Mouse (Mus musculus): ENCODE data around the gene Wfdc6b.

DNA sequence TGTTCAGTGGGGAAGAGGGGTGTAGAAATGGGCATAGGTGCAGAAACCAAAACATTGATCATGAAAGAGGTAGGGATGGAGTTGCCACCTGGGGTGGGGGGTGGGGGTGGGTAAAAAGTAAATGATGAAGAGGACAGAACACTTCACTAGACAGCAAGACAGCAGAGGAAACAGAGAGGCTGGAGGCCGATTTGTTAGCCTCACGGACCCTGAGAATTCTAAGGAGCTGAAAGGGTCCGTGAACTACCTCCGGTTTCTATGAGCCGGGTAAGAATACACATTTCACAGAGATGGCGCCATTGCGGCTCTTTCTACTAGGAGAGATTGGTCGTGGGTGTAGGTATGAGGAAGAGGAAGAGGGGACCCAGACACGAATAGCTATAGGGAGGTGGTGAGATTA lies 43.2 kb downstream of the Wfdc6b start, which contains the start of gene Wfdc9:
- TF ChIP-seq CTCF (conservative IDR thresholded peaks at IDR 0.05; ENCODE audit: insufficient read depth, insufficient read length, low read depth, low read length): no peak
- TF ChIP-seq POLR2A (IDR thresholded peaks at IDR 0.05; ENCODE audit: low read depth, low read length): no peak

All from kidney, adult 2 months (tissue).